Mouse (Mus musculus) hindbrain, postnatal 0 days (tissue): Measurements from ENCODE around the gene P3h3. TPM values are rescaled to one million over a fixed set of nuclear protein-coding genes. Genes with fewer than 3 reads are reported as not detected.

Experiments used
- ATAC-seq: fragments of 200-750 bp; cut with Nextera tagmentation; 2 replicates; pipeline ENCODE4 v1.8.0; 2017; ENCODE audit warnings: mild to moderate bottlenecking, moderate TSS enrichment, moderate library complexity
- DNase-seq: peaks from one replicate; pipeline ENCODE4 v3.0.0-alpha.2; 2015; ENCODE audit warnings: low spot score
- H3K27ac ChIP-seq: fragments of 300-500 bp; sonication (generic); 2 replicates; pipeline ENCODE4 v1.5.1; 2014; ENCODE audit warnings: mild to moderate bottlenecking
- H3K27me3 ChIP-seq: fragments of 300-500 bp; sonication (generic); 2 replicates; pipeline ENCODE4 v1.6.1; 2014; ENCODE audit warnings: low read length, mixed read lengths; ENCODE audit not compliant: insufficient read depth
- H3K36me3 ChIP-seq: fragments of 300-500 bp; sonication (generic); 2 replicates; pipeline ENCODE4 v1.6.1; 2014; ENCODE audit warnings: low read length, mixed read lengths; ENCODE audit not compliant: insufficient read depth
- H3K4me1 ChIP-seq: fragments of 300-500 bp; sonication (generic); 2 replicates; pipeline ENCODE4 v1.6.1; 2014; ENCODE audit warnings: antibody characterized with exemption, low read length, mixed read lengths; ENCODE audit not compliant: insufficient read depth
- H3K4me2 ChIP-seq: fragments of 300-500 bp; sonication (generic); 2 replicates; pipeline ENCODE4 v1.6.1; 2014; ENCODE audit warnings: low read depth, mild to moderate bottlenecking, low read length, moderate library complexity, mixed read lengths
- H3K4me3 ChIP-seq: fragments of 300-500 bp; sonication (generic); 2 replicates; pipeline ENCODE4 v1.5.1; 2014; ENCODE audit warnings: low read length
- H3K9ac ChIP-seq: fragments of 300-500 bp; sonication (generic); replicated peaks from 2 replicates; pipeline ENCODE4 v1.6.1; 2014; ENCODE audit warnings: mild to moderate bottlenecking, low read length, moderate library complexity, mixed read lengths
- H3K9me3 ChIP-seq: fragments of 300-500 bp; sonication (generic); 2 replicates; pipeline ENCODE4 v1.6.1; 2016; ENCODE audit warnings: low read length, mixed read lengths
- CTCF ChIP-seq: IDR thresholded peaks from 2 replicates; pipeline ENCODE4 v1.5.1; 2016; ENCODE audit warnings: antibody characterized with exemption, control low read depth, low read depth
- WGBS: fragments of 180-500 bp; shearing (Covaris S2); extraction: QIAGEN DNeasy Blood & Tissue Kit; methylation state at CpG from one replicate; pipeline ENCODE4 v1.1.7; 2014; 5-methylcytosine and 5-hydroxymethylcytosine counted together
- polyA plus RNA-seq: library from polyadenylated mRNA; unstranded; fragments of >200 nt; fragmentation: Nextera tagmentation; extraction: Ambion mirVana; gene quantifications from 2 replicates; pipeline ENCODE4 v1.2.1, GENCODE M21; 2015
- total RNA-seq: library from RNA; depleted of rRNA; stranded (reverse); fragments of >200 nt; gene quantifications from 2 replicates; pipeline ENCODE4 v1.2.3, GENCODE M21; 2014

P3h3 gene
- total and polyA plus RNA-seq, 2 experiments from 2014 or later = 11.3 to 71.3 TPM

GRCm38 (mm10) chr6:124866560-124866959, 9.0 kb upstream of the P3h3 start:
- Histone ChIP-seq H3K36me3 (no peaks in the 10 kb centered on the region), H3K4me2 (no peak overlapping the region), H3K4me1 (peaks cover 37% of the 10 kb centered on the region), H3K27me3 (no peaks in the 10 kb centered on the region), H3K9ac (peak overlapping the region; percentile 28; the same call in 1 of the 2 replicates), H3K27ac (peak overlapping the region; percentile 97), H3K9me3 (no peaks in the 10 kb centered on the region), H3K4me3 (no peak overlapping the region)
- no peak for TF ChIP-seq CTCF
- WGBS = 55% methylated on average over 6 of the region's 7 CpGs
- no peak for ATAC-seq
- no peak for DNase-seq

GRCm38 (mm10) chr6:124865766-124866362, 8.3 kb upstream of the P3h3 start:
- H3K27ac ChIP-seq = peak overlapping the region; percentile 97
- ATAC-seq (no peak), DNase-seq (peak; percentile 28)
- no peak overlapping the region for H3K4me3 ChIP-seq
- no peaks in the 10 kb centered on the region for H3K9me3 ChIP-seq
- 45% methylated on average over 18 of the region's 18 CpGs for WGBS
- H3K9ac ChIP-seq = no peak overlapping the region; the same call in 1 of the 2 replicates
- peaks cover 42% of the 10 kb centered on the region for H3K4me1 ChIP-seq
- H3K27me3 ChIP-seq = no peaks in the 10 kb centered on the region
- H3K4me2 ChIP-seq = no peak overlapping the region
- no peaks in the 10 kb centered on the region for H3K36me3 ChIP-seq
- TF ChIP-seq CTCF = no peak

GRCm38 (mm10) chr6:124863658-124864298, 6.2 kb upstream of the P3h3 start, which contains the start of gene Gpr162:
Gene Gpr162 (minus strand): TSS chr6:124863983.
- Histone ChIP-seq H3K27ac (peak within 1 kb of the TSS; percentile 97), H3K4me3 (peak within 1 kb of the TSS; percentile 69), H3K9me3 (no peaks in the 10 kb centered on the region), H3K4me1 (peaks cover 44% of the 10 kb centered on the region), H3K9ac (peak within 1 kb of the TSS; percentile 91), H3K36me3 (no peaks in the 10 kb centered on the region), H3K4me2 (peak within 1 kb of the TSS; percentile 81), H3K27me3 (no peaks in the 10 kb centered on the region)
- DNase-seq (peak; percentile 77), ATAC-seq (peak; percentile 57)
- no peak; the same call in 1 of the 2 replicates for TF ChIP-seq CTCF
- 1% methylated on average over 35 of the region's 43 CpGs for WGBS

GRCm38 (mm10) chr6:124863125-124863657, 5.6 kb upstream of the P3h3 start:
- Histone ChIP-seq H3K27me3 (no peaks in the 10 kb centered on the region), H3K9ac (peak overlapping the region; percentile 91), H3K36me3 (no peaks in the 10 kb centered on the region), H3K9me3 (no peaks in the 10 kb centered on the region), H3K4me1 (peaks cover 44% of the 10 kb centered on the region), H3K4me2 (peak overlapping the region; percentile 81), H3K27ac (peak overlapping the region; percentile 97), H3K4me3 (peak overlapping the region; percentile 69)
- no peak; the same call in 1 of the 2 replicates for TF ChIP-seq CTCF
- 0% methylated on average over 6 of the region's 16 CpGs for WGBS
- DNase-seq (peak; percentile 46), ATAC-seq (peak; percentile 25; the same call in 1 of the 2 replicates)

GRCm38 (mm10) chr6:124862406-124863124, 5.0 kb upstream of the P3h3 start:
- H3K36me3 ChIP-seq = no peaks in the 10 kb centered on the region
- H3K4me3 ChIP-seq = peak overlapping the region; percentile 69
- H3K27ac ChIP-seq = peak overlapping the region; percentile 97
- H3K9me3 ChIP-seq = no peaks in the 10 kb centered on the region
- H3K27me3 ChIP-seq = no peaks in the 10 kb centered on the region
- ATAC-seq = peak; percentile 2; the same call in 1 of the 2 replicates
- TF ChIP-seq CTCF = no peak
- H3K4me1 ChIP-seq = peaks cover 44% of the 10 kb centered on the region
- DNase-seq = peak; percentile 14
- H3K4me2 ChIP-seq = peak overlapping the region; percentile 81
- peak overlapping the region; percentile 91 for H3K9ac ChIP-seq
- 8% methylated on average over 7 of the region's 8 CpGs for WGBS

- Histone ChIP-seq H3K9ac (peak overlapping the region; percentile 91), H3K4me1 (peaks cover 41% of the 10 kb centered on the region)
- no peak for DNase-seq
Observed at GRCm38 (mm10) chr6:124861802-124862201, 4.2 kb upstream of the P3h3 start.

More at GRCm38 (mm10) chr6:124861802-124862201, 4.2 kb upstream of the P3h3 start:
- Histone ChIP-seq H3K36me3 (no peaks in the 10 kb centered on the region), H3K9me3 (no peaks in the 10 kb centered on the region), H3K4me2 (peak overlapping the region; percentile 81), H3K4me3 (peak overlapping the region; percentile 69; the same call in 1 of the 2 replicates), H3K27ac (peak overlapping the region; percentile 97), H3K27me3 (no peaks in the 10 kb centered on the region)
- WGBS = 48% methylated on average over 3 of the region's 3 CpGs
- no peak for ATAC-seq
- TF ChIP-seq CTCF = no peak
